Comparison of ENCODE assay signal across 8 mouse cellular contexts in genomic region chr17:47178705-47179104, GRCm38 (mm10).
DNase-seq lines count a peak whose midpoint lies in the region; ATAC-seq and TF ChIP-seq lines count a peak whose summit lies in the region.
"Had no signal": no experiment of that assay in that cellular context is flagged by ENCODE, and none has a peak within 500 bp of the region (broad histone marks: within the 10 kb centered on the region; RNA-seq: fewer than 3 reads in every experiment).

No protein-coding gene starts in this region.

- DNase-seq in lung, embryonic 14.5 days = peak; percentile 36
- no peak for DNase-seq in lung, adult 18-20 months
- DNase-seq in right cerebral cortex, postnatal 25 days = no peak
- no peak for DNase-seq in cerebellum, adult 18-20 months
- DNase-seq: cerebellum, postnatal 25 days had no signal

- 0 out of 2 replicates have a peak overlapping the region, but pooled peaks have one; percentile 2 for H3K9ac ChIP-seq in lung, embryonic 14.5 days
- no peak overlapping the region for H3K9ac ChIP-seq in embryonic facial prominence, embryonic 12.5 days
- no peak overlapping the region for H3K9ac ChIP-seq in hindbrain, embryonic 15.5 days

- WGBS in lung, embryonic 14.5 days = 26% methylated on average over 5 of the region's 5 CpGs
- 21% methylated on average over 5 of the region's 5 CpGs for WGBS in embryonic facial prominence, embryonic 12.5 days
- 48% methylated on average over 5 of the region's 5 CpGs for WGBS in hindbrain, embryonic 15.5 days
- 66% methylated on average over 5 of the region's 5 CpGs for WGBS in small intestine, adult 2 months

- no peak for ATAC-seq in lung, embryonic 14.5 days (ENCODE audit: insufficient read depth)
- ATAC-seq in embryonic facial prominence, embryonic 12.5 days (ENCODE audit: insufficient number of reproducible peaks, insufficient read depth, low FRiP score, low TSS enrichment) = no peak
- ATAC-seq in hindbrain, embryonic 15.5 days (ENCODE audit: low FRiP score, low read depth) = no peak

- H3K27me3 ChIP-seq in lung, embryonic 14.5 days (ENCODE audit: insufficient read depth, low read length) = no peaks in the 10 kb centered on the region; the same call in 1 of the 2 replicates
- H3K27me3 ChIP-seq in embryonic facial prominence, embryonic 12.5 days = no peaks in the 10 kb centered on the region
- H3K27me3 ChIP-seq in hindbrain, embryonic 15.5 days = no peaks in the 10 kb centered on the region
- H3K27me3 ChIP-seq in small intestine, adult 2 months (ENCODE audit: control insufficient read depth, insufficient read depth, low read length) = no peaks in the 10 kb centered on the region

- no peaks in the 10 kb centered on the region for H3K36me3 ChIP-seq in lung, embryonic 14.5 days (ENCODE audit: insufficient read depth)
- no peaks in the 10 kb centered on the region for H3K36me3 ChIP-seq in embryonic facial prominence, embryonic 12.5 days
- no peaks in the 10 kb centered on the region for H3K36me3 ChIP-seq in hindbrain, embryonic 15.5 days
- no peaks in the 10 kb centered on the region for H3K36me3 ChIP-seq in small intestine, adult 2 months (ENCODE audit: control insufficient read depth, insufficient read depth, low read length)

- H3K4me1 ChIP-seq in lung, embryonic 14.5 days (ENCODE audit: insufficient read depth) = peaks cover 42% of the 10 kb centered on the region
- peaks cover 43% of the 10 kb centered on the region for H3K4me1 ChIP-seq in embryonic facial prominence, embryonic 12.5 days
- H3K4me1 ChIP-seq in hindbrain, embryonic 15.5 days (replicated peaks) = peaks cover 20% of the 10 kb centered on the region
- H3K4me1 ChIP-seq in small intestine, adult 2 months (ENCODE audit: control insufficient read depth, insufficient read depth, insufficient read length, low read length) = peaks cover 4% of the 10 kb centered on the region

- H3K9me3 ChIP-seq in lung, embryonic 14.5 days (ENCODE audit: low read depth, low read length) = no peaks in the 10 kb centered on the region
- H3K9me3 ChIP-seq in embryonic facial prominence, embryonic 12.5 days = no peaks in the 10 kb centered on the region
- H3K9me3 ChIP-seq in hindbrain, embryonic 15.5 days = no peaks in the 10 kb centered on the region

- peak overlapping the region; percentile 88 for H3K27ac ChIP-seq in lung, embryonic 14.5 days (ENCODE audit: low read depth)
- H3K27ac ChIP-seq in embryonic facial prominence, embryonic 12.5 days = peak overlapping the region; percentile 64
- peak overlapping the region; percentile 10; the same call in 1 of the 2 replicates for H3K27ac ChIP-seq in hindbrain, embryonic 15.5 days (replicated peaks)
- H3K27ac ChIP-seq in small intestine, adult 2 months (ENCODE audit: insufficient read depth, low read depth, low read length) = 0 out of 2 replicates have a peak overlapping the region, but pooled peaks have one; percentile 27

- TF ChIP-seq POLR2A in small intestine, adult 2 months (IDR thresholded peaks at IDR 0.05; ENCODE audit: low read depth, low read length) = no peak

- H3K4me2 ChIP-seq in lung, embryonic 14.5 days = peak overlapping the region; percentile 42
- peak overlapping the region; percentile 26 for H3K4me2 ChIP-seq in embryonic facial prominence, embryonic 12.5 days (replicated peaks)
- no peak overlapping the region for H3K4me2 ChIP-seq in hindbrain, embryonic 15.5 days

- no peak overlapping the region for H3K4me3 ChIP-seq in lung, embryonic 14.5 days (ENCODE audit: low read depth, low read length)
- H3K4me3 ChIP-seq in embryonic facial prominence, embryonic 12.5 days = no peak overlapping the region
- no peak overlapping the region for H3K4me3 ChIP-seq in hindbrain, embryonic 15.5 days
- H3K4me3 ChIP-seq in small intestine, adult 2 months (ENCODE audit: low read depth, low read length) = no peak overlapping the region

- 0 out of 2 replicates have a peak, but pooled peaks have one; percentile 1 for TF ChIP-seq CTCF in lung, embryonic 14.5 days (IDR thresholded peaks at IDR 0.05; ENCODE audit: low read depth)
- no peak for TF ChIP-seq CTCF in small intestine, adult 2 months (IDR thresholded peaks at IDR 0.05; ENCODE audit: extremely low read depth, insufficient read length, insufficient replicate concordance, low read depth, low read length)

Comparison
In these comparisons a context has a peak if more than half of its experiments do, and no peak if none do; other contexts are left out.
1. H3K27ac ChIP-seq: peak in every context shown above with its lines; median percentile 88 in lung, embryonic 14.5 days; 64 in embryonic facial prominence, embryonic 12.5 days; 27 in small intestine, adult 2 months; 10 in hindbrain, embryonic 15.5 days.